Mouse (Mus musculus) testis, adult 2 months (tissue): Measurements from ENCODE around the gene Arsb. TPM values are rescaled to one million over a fixed set of nuclear protein-coding genes. Genes with fewer than 3 reads are reported as not detected.
"Not testable (repeated sequence)": the region's sequence is repeated elsewhere in the genome, so short reads cannot be mapped to it uniquely, and the experiment has no call there.

ENCODE experiments used
- H3K27ac ChIP-seq: fragments of 200-500 bp; 2 replicates; pipeline ENCODE4 v1.5.1; 2012; ENCODE audit warnings: low read depth, low read length; ENCODE audit not compliant: control insufficient read depth, insufficient read depth
- H3K27me3 ChIP-seq: fragments of 200-500 bp; 2 replicates; pipeline ENCODE4 v1.6.1; 2012; ENCODE audit warnings: mild to moderate bottlenecking, low read length, moderate library complexity; ENCODE audit not compliant: control insufficient read depth, insufficient read depth
- H3K36me3 ChIP-seq: fragments of 200-500 bp; 2 replicates; pipeline ENCODE4 v1.6.1; 2012; ENCODE audit warnings: mild to moderate bottlenecking, low read length; ENCODE audit not compliant: control insufficient read depth, insufficient read depth
- H3K4me1 ChIP-seq: fragments of 200-500 bp; 2 replicates; pipeline ENCODE4 v1.6.1; 2012; ENCODE audit warnings: low read length; ENCODE audit not compliant: control insufficient read depth, insufficient read depth
- H3K4me3 ChIP-seq: fragments of 200-500 bp; 2 replicates; pipeline ENCODE4 v1.5.1; 2012; ENCODE audit warnings: low read depth, mild to moderate bottlenecking, low read length, moderate library complexity, mixed read lengths; ENCODE audit not compliant: control insufficient read depth
- CTCF ChIP-seq: fragments of 200-500 bp; IDR thresholded peaks from 2 replicates; pipeline ENCODE4 v1.5.1; 2012; ENCODE audit warnings: low read depth, mild to moderate bottlenecking, inconsistent platforms, low read length, moderate library complexity; ENCODE audit not compliant: control insufficient read depth, insufficient read depth, insufficient replicate concordance
- POLR2A ChIP-seq: fragments of 200-500 bp; IDR thresholded peaks from 2 replicates; pipeline ENCODE4 v1.6.1; 2012; ENCODE audit warnings: low read depth, mild to moderate bottlenecking, inconsistent platforms, low read length, moderate library complexity; ENCODE audit not compliant: control insufficient read depth
- polyA plus RNA-seq: library from polyadenylated mRNA; depleted of rRNA; stranded (reverse); fragments of >200 nt; gene quantifications from 2 replicates; pipeline ENCODE4 v1.2.3, GENCODE M21; 2012

Arsb gene
- polyA plus RNA-seq, 1 experiment, result 6.9 TPM

GRCm38 (mm10) chr13:93792945-93793642, 21.7 kb downstream of the Arsb start:
- H3K27ac ChIP-seq, result no peak overlapping the region
- no peak overlapping the region for H3K4me3 ChIP-seq
- no peaks in the 10 kb centered on the region for H3K4me1 ChIP-seq
- H3K36me3 ChIP-seq, result no peaks in the 10 kb centered on the region
- H3K27me3 ChIP-seq, result no peaks in the 10 kb centered on the region
- no peak for TF ChIP-seq POLR2A
- TF ChIP-seq CTCF, result no peak

- no peak overlapping the region for H3K27ac ChIP-seq
- H3K27me3 ChIP-seq, result no peaks in the 10 kb centered on the region
- no peak overlapping the region for H3K4me3 ChIP-seq
- H3K36me3 ChIP-seq, result no peaks in the 10 kb centered on the region
- TF ChIP-seq CTCF (no peak), POLR2A (no peak)
- no peaks in the 10 kb centered on the region for H3K4me1 ChIP-seq
Observed at GRCm38 (mm10) chr13:93793643-93794182, 22.3 kb downstream of the Arsb start.

DNA sequence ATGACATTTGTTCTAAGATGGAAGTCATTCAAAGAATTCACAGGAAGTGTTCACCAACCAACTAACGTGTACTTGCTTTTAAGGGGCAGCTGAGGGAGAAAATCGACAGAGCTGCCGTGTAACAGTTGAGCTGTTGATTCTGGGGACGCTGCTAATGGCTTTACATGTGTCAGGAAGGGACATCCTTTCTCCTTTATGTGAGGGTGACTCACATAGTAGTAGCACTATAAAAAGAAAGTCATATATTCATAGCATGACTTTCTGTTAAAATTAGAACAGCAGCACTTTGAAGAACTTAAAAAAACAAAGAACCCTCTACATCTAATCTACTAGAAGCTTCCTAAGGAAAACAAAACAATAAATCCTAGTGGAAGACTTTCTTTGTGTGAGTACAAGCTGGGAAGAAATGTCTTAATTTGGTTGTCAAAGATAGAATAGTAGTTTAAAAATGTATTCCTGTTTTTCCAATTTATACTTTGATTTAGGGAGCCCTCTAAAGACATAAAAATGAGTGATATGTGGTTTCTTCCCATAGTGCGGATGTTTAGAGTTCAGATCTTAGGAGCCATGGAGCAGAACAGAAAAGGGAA, 25.7 kb downstream of the Arsb start:
- Histone ChIP-seq H3K4me1 (no peaks in the 10 kb centered on the region), H3K27me3 (no peaks in the 10 kb centered on the region), H3K36me3 (no peaks in the 10 kb centered on the region), H3K27ac (no peak overlapping the region), H3K4me3 (no peak overlapping the region)
- TF ChIP-seq CTCF (no peak), POLR2A (no peak)

DNA sequence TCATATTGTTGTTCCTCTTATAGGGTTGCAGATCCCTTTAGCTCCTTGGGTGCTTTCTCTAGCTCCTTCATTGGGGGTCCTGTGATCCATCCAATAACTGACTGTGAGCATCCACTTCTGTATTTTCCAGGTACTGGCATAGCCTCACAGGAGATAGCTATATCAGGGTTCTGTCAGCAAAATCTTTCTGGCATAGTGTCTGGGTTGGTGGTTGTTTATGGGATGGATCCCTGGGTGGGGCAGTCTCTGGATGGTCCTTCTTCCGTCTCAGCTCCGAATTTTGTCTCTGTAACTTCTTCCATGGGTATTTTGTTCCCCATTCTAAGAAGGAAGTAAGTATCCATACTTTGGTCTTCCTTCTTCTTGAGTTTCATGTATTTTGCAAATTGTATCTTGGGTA, 38.9 kb downstream of the Arsb start:
- not testable (repeated sequence) for H3K27ac ChIP-seq, H3K27me3 ChIP-seq, H3K4me3 ChIP-seq, H3K4me1 ChIP-seq, H3K36me3 ChIP-seq

DNA sequence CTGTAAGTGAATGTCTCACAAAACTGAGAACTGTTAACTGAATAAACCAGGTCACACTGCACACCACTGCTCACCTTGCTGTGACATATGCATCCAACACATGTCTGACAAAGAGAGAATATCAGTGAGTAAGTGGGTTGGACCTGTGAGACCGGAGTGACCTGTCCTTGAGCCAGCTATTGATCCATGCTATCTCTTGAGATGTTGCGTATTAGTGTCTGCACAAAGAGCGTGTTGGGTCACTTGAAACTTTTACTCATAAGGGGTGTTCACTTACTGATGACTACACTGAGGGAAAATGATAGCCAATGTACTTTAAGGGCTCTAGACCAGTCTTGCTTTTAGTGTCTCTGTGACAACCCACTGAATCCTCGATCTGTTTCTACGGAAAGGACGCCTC, 42.7 kb downstream of the Arsb start:
- Histone ChIP-seq H3K27me3 (no peaks in the 10 kb centered on the region), H3K4me1 (no peaks in the 10 kb centered on the region), H3K4me3 (no peak overlapping the region), H3K36me3 (no peaks in the 10 kb centered on the region), H3K27ac (no peak overlapping the region)
- TF ChIP-seq POLR2A (no peak), CTCF (no peak)

GRCm38 (mm10) chr13:93814676-93815075, 43.2 kb downstream of the Arsb start:
- Histone ChIP-seq H3K4me3 (no peak overlapping the region), H3K4me1 (no peaks in the 10 kb centered on the region), H3K27me3 (no peaks in the 10 kb centered on the region), H3K27ac (no peak overlapping the region), H3K36me3 (no peaks in the 10 kb centered on the region)
- TF ChIP-seq CTCF, result no peak
- no peak for TF ChIP-seq POLR2A

DNA sequence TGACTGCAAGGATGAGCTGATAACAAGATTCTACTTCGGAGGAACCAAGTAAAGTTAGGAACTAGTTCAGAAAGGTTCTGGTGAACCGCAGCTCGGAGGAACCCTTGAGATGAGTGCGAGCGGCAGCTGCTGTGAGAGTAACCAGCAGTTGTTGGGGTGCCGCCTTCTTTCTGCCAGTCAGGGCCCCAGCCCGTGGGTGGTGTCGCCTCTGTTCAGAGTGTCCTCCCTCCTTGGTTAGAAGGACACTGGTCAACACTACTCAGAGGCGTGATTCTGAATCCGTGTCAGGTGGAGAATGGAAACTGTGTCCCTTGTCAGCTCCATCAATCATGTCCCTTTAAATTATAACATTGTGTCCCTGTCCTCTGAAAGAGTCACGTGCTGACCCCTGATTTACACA, 43.7 kb downstream of the Arsb start:
- H3K27ac ChIP-seq, result no peak overlapping the region
- no peaks in the 10 kb centered on the region for H3K36me3 ChIP-seq
- H3K4me1 ChIP-seq, result no peaks in the 10 kb centered on the region
- no peaks in the 10 kb centered on the region for H3K27me3 ChIP-seq
- TF ChIP-seq CTCF (no peak), POLR2A (no peak)
- H3K4me3 ChIP-seq, result no peak overlapping the region
